Comparison of ENCODE assay signal across 14 mouse cellular contexts in the genomic region with DNA sequence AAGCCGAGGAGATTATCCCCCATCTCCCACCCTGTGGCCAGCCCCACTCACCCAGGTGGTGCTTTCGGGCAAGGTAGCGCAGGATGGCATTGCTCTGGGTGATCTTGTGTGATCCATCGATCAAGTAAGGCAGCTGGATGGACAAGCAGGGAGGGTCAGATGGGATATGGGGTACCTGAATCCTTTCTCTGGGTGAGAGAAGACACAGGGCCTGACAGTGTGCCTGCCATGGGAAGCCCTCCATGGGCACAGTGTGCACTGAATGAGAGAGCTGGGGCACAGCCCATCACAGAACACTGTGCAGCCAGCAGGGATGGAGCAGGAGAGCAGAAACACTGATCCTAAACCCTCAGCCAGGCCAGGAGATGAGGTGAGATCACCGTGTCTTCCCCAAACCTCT. TPM values are rescaled to one million over a fixed set of nuclear protein-coding genes. Genes with fewer than 3 reads are reported as not detected.
DNase-seq lines count a peak whose midpoint lies in the region; ATAC-seq and TF ChIP-seq lines count a peak whose summit lies in the region.
"Not testable (repeated sequence)": the region's sequence is repeated elsewhere in the genome, so short reads cannot be mapped to it uniquely, and the experiment has no call there.
"Had no signal": no experiment of that assay in that cellular context is flagged by ENCODE, and none has a peak within 500 bp of the region (broad histone marks: within the 10 kb centered on the region; RNA-seq: fewer than 3 reads in every experiment).

No protein-coding gene starts in this region.

- not testable (repeated sequence) for H3K79me2 ChIP-seq in macrophage (ENCODE audit: inconsistent target)

- TF ChIP-seq POLR2A in bone marrow macrophage, adult 2 months (IDR thresholded peaks at IDR 0.05; ENCODE audit: borderline replicate concordance, low read depth, low read length), result not testable (repeated sequence)

- H3K9ac ChIP-seq in heart, embryonic 12.5 days; liver, embryonic 12.5 days: not testable (repeated sequence)
- H3K9ac ChIP-seq in hindbrain, embryonic 15.5 days, result peak overlapping the region; percentile 45; the same call in 1 of the 2 replicates
- H3K9ac ChIP-seq in kidney, embryonic 16.5 days (replicated peaks; ENCODE audit: low read length), result peak overlapping the region; percentile 68; the same call in 1 of the 2 replicates
- 0 out of 2 replicates have a peak overlapping the region, but pooled peaks have one; percentile 66 for H3K9ac ChIP-seq in neural tube, embryonic 13.5 days

- not testable (repeated sequence) for ATAC-seq in heart, embryonic 12.5 days (ENCODE audit: insufficient number of reproducible peaks, low FRiP score); hindbrain, embryonic 15.5 days (ENCODE audit: low FRiP score, low read depth); kidney, embryonic 16.5 days (ENCODE audit: low FRiP score, low TSS enrichment); liver, embryonic 12.5 days; neural tube, embryonic 13.5 days (ENCODE audit: low read depth)

- peaks cover 37% of the 10 kb centered on the region for H3K4me1 ChIP-seq in bone marrow macrophage, adult 2 months (ENCODE audit: control insufficient read depth, insufficient read depth, low read length)
- peaks cover 37% of the 10 kb centered on the region for H3K4me1 ChIP-seq in forebrain, embryonic 10.5 days
- H3K4me1 ChIP-seq in heart, embryonic 12.5 days (replicated peaks), result peaks cover 39% of the 10 kb centered on the region
- H3K4me1 ChIP-seq in hindbrain, embryonic 15.5 days (replicated peaks), result peaks cover 24% of the 10 kb centered on the region
- H3K4me1 ChIP-seq in kidney, embryonic 16.5 days (ENCODE audit: insufficient read depth, low read length), result peaks cover 23% of the 10 kb centered on the region
- peaks cover 26% of the 10 kb centered on the region for H3K4me1 ChIP-seq in liver, embryonic 12.5 days
- peaks cover 27% of the 10 kb centered on the region for H3K4me1 ChIP-seq in neural tube, embryonic 13.5 days (replicated peaks)

- not testable (repeated sequence) for H3K27me3 ChIP-seq in forebrain, embryonic 10.5 days (ENCODE audit: poor library complexity, severe bottlenecking); heart, embryonic 12.5 days (replicated peaks); hindbrain, embryonic 15.5 days; kidney, embryonic 16.5 days (ENCODE audit: insufficient read depth, low read length); liver, embryonic 12.5 days (replicated peaks); neural tube, embryonic 13.5 days

- WGBS in forebrain, embryonic 10.5 days, result 84% methylated on average over 5 of the region's 5 CpGs
- WGBS in heart, embryonic 12.5 days, result 85% methylated on average over 5 of the region's 5 CpGs
- WGBS in hindbrain, embryonic 15.5 days, result 94% methylated on average over 5 of the region's 5 CpGs
- WGBS in kidney, embryonic 16.5 days, result 89% methylated on average over 5 of the region's 5 CpGs
- 76% methylated on average over 5 of the region's 5 CpGs for WGBS in liver, embryonic 12.5 days (ENCODE audit: insufficient replicate concordance)
- 85% methylated on average over 5 of the region's 5 CpGs for WGBS in macrophage (ENCODE audit: missing documents)
- WGBS in neural tube, embryonic 13.5 days, result 93% methylated on average over 5 of the region's 5 CpGs

- peak overlapping the region; percentile 67 for H3K4me3 ChIP-seq in bone marrow macrophage, adult 2 months (ENCODE audit: insufficient read depth, low read length)
- peak overlapping the region; percentile 60 for H3K4me3 ChIP-seq in forebrain, embryonic 10.5 days
- H3K4me3 ChIP-seq in heart, embryonic 12.5 days; kidney, embryonic 16.5 days (ENCODE audit: low read length): not testable (repeated sequence)
- H3K4me3 ChIP-seq in hindbrain, embryonic 15.5 days, result peak overlapping the region; percentile 46
- H3K4me3 ChIP-seq in liver, embryonic 12.5 days, result peak overlapping the region; percentile 46; the same call in 1 of the 2 replicates
- H3K4me3 ChIP-seq in macrophage (ENCODE audit: inconsistent target), result peak overlapping the region; percentile 46; the same call in 1 of the 2 replicates
- H3K4me3 ChIP-seq in neural tube, embryonic 13.5 days, result 0 out of 2 replicates have a peak overlapping the region, but pooled peaks have one; percentile 43

- DNase-seq in forebrain, embryonic 10.5 days (ENCODE audit: extremely low spot score, low spot score), result not testable (repeated sequence)

- 0 out of 2 replicates have a peak overlapping the region, but pooled peaks have one; percentile 72 for H3K4me2 ChIP-seq in heart, embryonic 12.5 days
- H3K4me2 ChIP-seq in hindbrain, embryonic 15.5 days, result peak overlapping the region; percentile 85
- H3K4me2 ChIP-seq in kidney, embryonic 16.5 days (replicated peaks; ENCODE audit: low read depth, low read length), result not testable (repeated sequence)
- peak overlapping the region; percentile 71 for H3K4me2 ChIP-seq in liver, embryonic 12.5 days
- H3K4me2 ChIP-seq in neural tube, embryonic 13.5 days, result peak overlapping the region; percentile 84

- H3K36me3 ChIP-seq in forebrain, embryonic 10.5 days (replicated peaks); heart, embryonic 12.5 days; hindbrain, embryonic 15.5 days; kidney, embryonic 16.5 days (ENCODE audit: insufficient read depth, low read length); liver, embryonic 12.5 days; macrophage (ENCODE audit: inconsistent target); neural tube, embryonic 13.5 days: not testable (repeated sequence)

- TF ChIP-seq CTCF in bone marrow macrophage, adult 2 months (IDR thresholded peaks at IDR 0.05; ENCODE audit: low read depth, low read length), result not testable (repeated sequence)

- H3K27ac ChIP-seq in bone marrow macrophage, adult 2 months (ENCODE audit: insufficient read depth, low read depth, low read length); forebrain, embryonic 10.5 days; heart, embryonic 12.5 days (ENCODE audit: poor library complexity, severe bottlenecking); hindbrain, embryonic 15.5 days (replicated peaks); kidney, embryonic 16.5 days (ENCODE audit: low read length); liver, embryonic 12.5 days; neural tube, embryonic 13.5 days (replicated peaks): not testable (repeated sequence)
- peak overlapping the region; percentile 95; the same call in 1 of the 2 replicates for H3K27ac ChIP-seq in macrophage

- H3K9me3 ChIP-seq in forebrain, embryonic 10.5 days; heart, embryonic 12.5 days (replicated peaks); hindbrain, embryonic 15.5 days; kidney, embryonic 16.5 days (ENCODE audit: low read length); liver, embryonic 12.5 days (replicated peaks); neural tube, embryonic 13.5 days: not testable (repeated sequence)

RNA-seq across cellular contexts. Expression of gene Gstm1, which starts 1.3 kb away (rescaled TPM):
- polyA plus RNA-seq in bone marrow macrophage, adult 2 months (2012; ENCODE audit: insufficient read depth, insufficient read length, missing spikeins), result 313 and 329 TPM in 2 replicates
- polyA plus RNA-seq in forebrain, embryonic 10.5 days (2016; fragmentation: Nextera tagmentation; extraction: Ambion mirVana), result 30.4 and 33.4 TPM in 2 replicates
- 28.2 and 35.6 TPM in 2 replicates for polyA plus RNA-seq in heart, embryonic 12.5 days (2016; fragmentation: Nextera tagmentation; extraction: Ambion mirVana)
- 122 and 136 TPM in 2 replicates for polyA plus RNA-seq in hindbrain, embryonic 15.5 days (2015; fragmentation: Nextera tagmentation; extraction: Ambion mirVana)
- 109 and 124 TPM in 2 replicates for polyA plus RNA-seq in kidney, embryonic 16.5 days (2015; fragmentation: Nextera tagmentation; extraction: Ambion mirVana)
- 228 and 237 TPM in 2 replicates for polyA plus RNA-seq in liver, embryonic 12.5 days (2016; fragmentation: Nextera tagmentation; extraction: Ambion mirVana)
- 100 to 1,000 TPM in 2 of 26 experiments, 10 to 100 TPM in 24; 10.9 to 109 (median 29.8) TPM for total RNA-seq in macrophage (2018; cell fraction: chromatin; rRNA removed)
- total RNA-seq in macrophage (2018; cell fraction: cytosol; rRNA removed), result 100 to 1,000 TPM; 178 to 448 (median 339) TPM
- 100 to 1,000 TPM in 8 of 26 experiments, 10 to 100 TPM in 18; 37.5 to 185 (median 74.8) TPM for total RNA-seq in macrophage (2018; cell fraction: nucleus; rRNA removed)
- 150 to 391 TPM (median 384 TPM) in 3 replicates for polyA plus RNA-seq in macrophage (2018)
- 67.1 and 73.6 TPM in 2 replicates for polyA plus RNA-seq in neural tube, embryonic 13.5 days (2015; fragmentation: Nextera tagmentation; extraction: Ambion mirVana)

RNA-seq across cellular contexts. Expression of gene Gstm4, which starts 28.2 kb away (rescaled TPM):
- 10.1 and 10.7 TPM in 2 replicates for polyA plus RNA-seq in bone marrow macrophage, adult 2 months (2012; ENCODE audit: insufficient read depth, insufficient read length, missing spikeins)
- polyA plus RNA-seq in forebrain, embryonic 10.5 days (2016; fragmentation: Nextera tagmentation; extraction: Ambion mirVana), result 14.2 and 15.0 TPM in 2 replicates
- polyA plus RNA-seq in heart, embryonic 12.5 days (2016; fragmentation: Nextera tagmentation; extraction: Ambion mirVana), result 13.4 and 13.8 TPM in 2 replicates
- polyA plus RNA-seq in hindbrain, embryonic 15.5 days (2015; fragmentation: Nextera tagmentation; extraction: Ambion mirVana), result 18.2 and 18.6 TPM in 2 replicates
- 19.8 and 20.4 TPM in 2 replicates for polyA plus RNA-seq in kidney, embryonic 16.5 days (2015; fragmentation: Nextera tagmentation; extraction: Ambion mirVana)
- polyA plus RNA-seq in liver, embryonic 12.5 days (2016; fragmentation: Nextera tagmentation; extraction: Ambion mirVana), result 16.2 and 16.6 TPM in 2 replicates
- total RNA-seq in macrophage (2018; cell fraction: chromatin; rRNA removed), result 1 to 10 TPM in 23 of 26 experiments, under 1 TPM in 3; 0.41 to 9.7 (median 3.6) TPM
- total RNA-seq in macrophage (2018; cell fraction: cytosol; rRNA removed), result 10 to 100 TPM; 11.5 to 20.9 (median 17.0) TPM
- total RNA-seq in macrophage (2018; cell fraction: nucleus; rRNA removed), result 10 to 100 TPM in 10 of 26 experiments, 1 to 10 TPM in 16; 1.9 to 13.9 (median 8.5) TPM
- polyA plus RNA-seq in macrophage (2018), result 10.1 to 17.6 TPM (median 15.1 TPM) in 3 replicates
- 13.9 and 15.5 TPM in 2 replicates for polyA plus RNA-seq in neural tube, embryonic 13.5 days (2015; fragmentation: Nextera tagmentation; extraction: Ambion mirVana)

RNA-seq across cellular contexts. Expression of gene Gstm2, which starts 30.2 kb away (rescaled TPM):
- polyA plus RNA-seq in bone marrow macrophage, adult 2 months (2012; ENCODE audit: insufficient read depth, insufficient read length, missing spikeins), result 4.5 and 4.7 TPM in 2 replicates
- polyA plus RNA-seq in forebrain, embryonic 10.5 days (2016; fragmentation: Nextera tagmentation; extraction: Ambion mirVana), result 10.1 and 10.2 TPM in 2 replicates
- 39.4 and 39.9 TPM in 2 replicates for polyA plus RNA-seq in heart, embryonic 12.5 days (2016; fragmentation: Nextera tagmentation; extraction: Ambion mirVana)
- 10.9 and 11.4 TPM in 2 replicates for polyA plus RNA-seq in hindbrain, embryonic 15.5 days (2015; fragmentation: Nextera tagmentation; extraction: Ambion mirVana)
- 115 and 132 TPM in 2 replicates for polyA plus RNA-seq in kidney, embryonic 16.5 days (2015; fragmentation: Nextera tagmentation; extraction: Ambion mirVana)
- 7.6 and 7.8 TPM in 2 replicates for polyA plus RNA-seq in liver, embryonic 12.5 days (2016; fragmentation: Nextera tagmentation; extraction: Ambion mirVana)
- total RNA-seq in macrophage (2018; cell fraction: chromatin; rRNA removed), result 10 to 100 TPM in 1 of 26 experiments, 1 to 10 TPM in 12, under 1 TPM in 6, not detected in 7; 0.78 to 10.9 (median 1.7) TPM
- total RNA-seq in macrophage (2018; cell fraction: cytosol; rRNA removed), result 1 to 10 TPM; 2.1 to 6.9 (median 3.3) TPM
- total RNA-seq in macrophage (2018; cell fraction: nucleus; rRNA removed), result 1 to 10 TPM in 14 of 26 experiments, under 1 TPM in 7, not detected in 5; 0.40 to 4.0 (median 1.4) TPM
- 5.8 to 12.2 TPM (median 10.0 TPM) in 3 replicates for polyA plus RNA-seq in macrophage (2018)
- polyA plus RNA-seq in neural tube, embryonic 13.5 days (2015; fragmentation: Nextera tagmentation; extraction: Ambion mirVana), result 10.3 and 10.9 TPM in 2 replicates

RNA-seq across cellular contexts. Expression of gene Gstm3, which starts 47.4 kb away (rescaled TPM):
- polyA plus RNA-seq in bone marrow macrophage, adult 2 months (2012; ENCODE audit: insufficient read depth, insufficient read length, missing spikeins), result not detected in 2 replicates
- polyA plus RNA-seq in forebrain, embryonic 10.5 days (2016; fragmentation: Nextera tagmentation; extraction: Ambion mirVana), result not detected in 2 replicates
- polyA plus RNA-seq in heart, embryonic 12.5 days (2016; fragmentation: Nextera tagmentation; extraction: Ambion mirVana), result not detected in 2 replicates
- polyA plus RNA-seq in hindbrain, embryonic 15.5 days (2015; fragmentation: Nextera tagmentation; extraction: Ambion mirVana), result 0.12 TPM in 2 replicates
- polyA plus RNA-seq in kidney, embryonic 16.5 days (2015; fragmentation: Nextera tagmentation; extraction: Ambion mirVana), result 0.18 and 0.24 TPM in 2 replicates
- polyA plus RNA-seq in liver, embryonic 12.5 days (2016; fragmentation: Nextera tagmentation; extraction: Ambion mirVana), result 7.9 and 10.0 TPM in 2 replicates
- not detected for total RNA-seq in macrophage (2018; cell fraction: chromatin; rRNA removed)
- not detected for total RNA-seq in macrophage (2018; cell fraction: cytosol; rRNA removed)
- not detected for total RNA-seq in macrophage (2018; cell fraction: nucleus; rRNA removed)
- polyA plus RNA-seq in macrophage (2018), result not detected in 3 replicates
- not detected in 2 replicates for polyA plus RNA-seq in neural tube, embryonic 13.5 days (2015; fragmentation: Nextera tagmentation; extraction: Ambion mirVana)
- total RNA-seq: common myeloid progenitor, adult 5-6 weeks; gastrocnemius, postnatal 36 days; layer of hippocampus, postnatal 10 days; left cerebral cortex, postnatal 14 days; megakaryocyte, adult 5-6 weeks had no signal
- polyA plus RNA-seq: cerebellum, adult 2 months had no signal
